Mouse (Mus musculus) forebrain, embryonic 10.5 days (tissue): ENCODE measurements around the gene Arhgef38. TPM values are rescaled to one million over a fixed set of nuclear protein-coding genes. Genes with fewer than 3 reads are reported as not detected.

ENCODE experiments used
- DNase-seq: peaks from one replicate; pipeline ENCODE4 v3.0.0-alpha.2; 2017; ENCODE audit warnings: low spot score; ENCODE audit errors: extremely low spot score
- H3K27ac ChIP-seq: fragments of 300-500 bp; sonication (generic); 2 replicates; pipeline ENCODE4 v1.5.1; 2016; ENCODE audit warnings: mild to moderate bottlenecking
- H3K27me3 ChIP-seq: fragments of 300-500 bp; sonication (generic); 2 replicates; pipeline ENCODE4 v1.6.1; 2016; ENCODE audit warnings: mild to moderate bottlenecking; ENCODE audit not compliant: poor library complexity, severe bottlenecking
- H3K36me3 ChIP-seq: fragments of 300-500 bp; sonication (generic); replicated peaks from 2 replicates; pipeline ENCODE4 v1.6.1; 2016; ENCODE audit warnings: mild to moderate bottlenecking, moderate library complexity
- H3K4me1 ChIP-seq: fragments of 300-500 bp; sonication (generic); 2 replicates; pipeline ENCODE4 v1.6.1; 2016
- H3K4me3 ChIP-seq: fragments of 300-500 bp; sonication (generic); 2 replicates; pipeline ENCODE4 v1.5.1; 2016; ENCODE audit warnings: mild to moderate bottlenecking, moderate library complexity
- H3K9me3 ChIP-seq: fragments of 300-500 bp; sonication (generic); 2 replicates; pipeline ENCODE4 v1.6.1; 2016; ENCODE audit warnings: mild to moderate bottlenecking, moderate library complexity
- WGBS: fragments of 180-500 bp; shearing (Covaris S2); methylation state at CpG from one replicate; pipeline ENCODE4 v1.1.7; 2016; 5-methylcytosine and 5-hydroxymethylcytosine counted together
- polyA plus RNA-seq: library from polyadenylated mRNA; unstranded; fragments of >200 nt; fragmentation: Nextera tagmentation; extraction: Ambion mirVana; gene quantifications from 2 replicates; pipeline ENCODE4 v1.2.1, GENCODE M21; 2016

Gene Arhgef38
- polyA plus RNA-seq, 1 experiment from 2014 or later: 0.10 TPM

- Histone ChIP-seq H3K4me1 (no peaks in the 10 kb centered on the region), H3K4me3 (no peak overlapping the region), H3K9me3 (no peaks in the 10 kb centered on the region), H3K27me3 (no peaks in the 10 kb centered on the region), H3K36me3 (no peaks in the 10 kb centered on the region), H3K27ac (no peak overlapping the region)
- WGBS: 80% methylated on average over 8 of the region's 8 CpGs
- DNase-seq: no peak
These were observed 80.1 kb downstream of the Arhgef38 start for GRCm38 (mm10) chr3:133154683-133155082.

- H3K27me3 ChIP-seq: no peaks in the 10 kb centered on the region
- DNase-seq: no peak
- no peaks in the 10 kb centered on the region for H3K36me3 ChIP-seq
- no peak overlapping the region for H3K4me3 ChIP-seq
- H3K27ac ChIP-seq: no peak overlapping the region
- WGBS: 86% methylated on average over 6 of the region's 6 CpGs
- no peaks in the 10 kb centered on the region for H3K4me1 ChIP-seq
- H3K9me3 ChIP-seq: no peaks in the 10 kb centered on the region
These were observed 81.1 kb downstream of the Arhgef38 start for GRCm38 (mm10) chr3:133153629-133154028.

- no peaks in the 10 kb centered on the region for H3K9me3 ChIP-seq
- WGBS: 80% methylated on average over 1 of the region's 1 CpGs
- H3K36me3 ChIP-seq: no peaks in the 10 kb centered on the region
- no peaks in the 10 kb centered on the region for H3K27me3 ChIP-seq
- H3K27ac ChIP-seq: no peak overlapping the region
- no peaks in the 10 kb centered on the region for H3K4me1 ChIP-seq
- no peak overlapping the region for H3K4me3 ChIP-seq
- DNase-seq: no peak
These were observed 81.9 kb downstream of the Arhgef38 start for GRCm38 (mm10) chr3:133152831-133153230.

- Histone ChIP-seq H3K36me3 (no peaks in the 10 kb centered on the region), H3K27ac (no peak overlapping the region), H3K9me3 (no peaks in the 10 kb centered on the region), H3K27me3 (no peaks in the 10 kb centered on the region), H3K4me1 (no peaks in the 10 kb centered on the region), H3K4me3 (no peak overlapping the region)
- no peak for DNase-seq
- WGBS: 89% methylated on average over 6 of the region's 6 CpGs
These were observed 83.1 kb downstream of the Arhgef38 start for GRCm38 (mm10) chr3:133151629-133152028.

GRCm38 (mm10) chr3:133144511-133145147 is 90.1 kb downstream of the Arhgef38 start:
- H3K27ac ChIP-seq: no peak overlapping the region
- H3K4me3 ChIP-seq: no peak overlapping the region
- H3K27me3 ChIP-seq: no peaks in the 10 kb centered on the region
- H3K36me3 ChIP-seq: no peaks in the 10 kb centered on the region
- no peaks in the 10 kb centered on the region for H3K9me3 ChIP-seq
- DNase-seq: no peak
- 89% methylated on average over 6 of the region's 6 CpGs for WGBS
- H3K4me1 ChIP-seq: no peaks in the 10 kb centered on the region

- DNase-seq: no peak
- WGBS: 94% methylated on average over 6 of the region's 6 CpGs
- Histone ChIP-seq H3K27me3 (no peaks in the 10 kb centered on the region), H3K36me3 (no peaks in the 10 kb centered on the region), H3K9me3 (no peaks in the 10 kb centered on the region), H3K4me1 (no peaks in the 10 kb centered on the region), H3K27ac (no peak overlapping the region), H3K4me3 (no peak overlapping the region)
These were observed 92.9 kb downstream of the Arhgef38 start for GRCm38 (mm10) chr3:133141877-133142276.

- 60% methylated on average over 8 of the region's 8 CpGs for WGBS
- H3K4me1 ChIP-seq: no peaks in the 10 kb centered on the region
- H3K27ac ChIP-seq: no peak overlapping the region
These were observed 102.1 kb downstream of the Arhgef38 start for GRCm38 (mm10) chr3:133132611-133133010.

GRCm38 (mm10) chr3:133131372-133131771 is 103.4 kb downstream of the Arhgef38 start:
- DNase-seq: no peak
- no peak overlapping the region for H3K27ac ChIP-seq
- no peak overlapping the region for H3K4me3 ChIP-seq
- H3K9me3 ChIP-seq: no peaks in the 10 kb centered on the region
- 95% methylated on average over 5 of the region's 5 CpGs for WGBS
- H3K4me1 ChIP-seq: no peaks in the 10 kb centered on the region
- no peaks in the 10 kb centered on the region for H3K36me3 ChIP-seq
- no peaks in the 10 kb centered on the region for H3K27me3 ChIP-seq

More at GRCm38 (mm10) chr3:133132611-133133010, 102.1 kb downstream of the Arhgef38 start:
- H3K36me3 ChIP-seq: no peaks in the 10 kb centered on the region
- no peak for DNase-seq
- no peaks in the 10 kb centered on the region for H3K9me3 ChIP-seq
- no peak overlapping the region for H3K4me3 ChIP-seq
- no peaks in the 10 kb centered on the region for H3K27me3 ChIP-seq

- no peaks in the 10 kb centered on the region for H3K4me1 ChIP-seq
- no peak overlapping the region for H3K4me3 ChIP-seq
- DNase-seq: no peak
- no peaks in the 10 kb centered on the region for H3K9me3 ChIP-seq
- no peaks in the 10 kb centered on the region for H3K27me3 ChIP-seq
- H3K27ac ChIP-seq: no peak overlapping the region
- peaks cover 21% of the 10 kb centered on the region for H3K36me3 ChIP-seq
- 57% methylated on average over 1 of the region's 1 CpGs for WGBS
These were observed 121.5 kb downstream of the Arhgef38 start for GRCm38 (mm10) chr3:133113281-133113680.

- Histone ChIP-seq H3K4me1 (no peaks in the 10 kb centered on the region), H3K27me3 (no peaks in the 10 kb centered on the region), H3K9me3 (no peaks in the 10 kb centered on the region), H3K4me3 (no peak overlapping the region), H3K27ac (no peak overlapping the region), H3K36me3 (peaks cover 36% of the 10 kb centered on the region)
- no peak for DNase-seq
- WGBS: 50% methylated on average over 2 of the region's 2 CpGs
These were observed 123.0 kb downstream of the Arhgef38 start for GRCm38 (mm10) chr3:133111741-133112140.

GRCm38 (mm10) chr3:133109844-133110243 is 124.9 kb downstream of the Arhgef38 start:
- no peak for DNase-seq
- WGBS: 92% methylated on average over 4 of the region's 4 CpGs
- Histone ChIP-seq H3K36me3 (peaks cover 53% of the 10 kb centered on the region), H3K4me1 (no peaks in the 10 kb centered on the region), H3K27me3 (no peaks in the 10 kb centered on the region), H3K9me3 (no peaks in the 10 kb centered on the region), H3K27ac (no peak overlapping the region), H3K4me3 (no peak overlapping the region)

GRCm38 (mm10) chr3:133108731-133109130 is 126.0 kb downstream of the Arhgef38 start:
- Histone ChIP-seq H3K27me3 (no peaks in the 10 kb centered on the region), H3K4me3 (no peak overlapping the region), H3K9me3 (no peaks in the 10 kb centered on the region), H3K4me1 (no peaks in the 10 kb centered on the region), H3K36me3 (peaks cover 64% of the 10 kb centered on the region), H3K27ac (no peak overlapping the region)
- 92% methylated on average over 4 of the region's 4 CpGs for WGBS
- DNase-seq: no peak

- DNase-seq: no peak
- no peak overlapping the region for H3K4me3 ChIP-seq
- WGBS: 93% methylated on average over 3 of the region's 3 CpGs
- H3K27me3 ChIP-seq: no peaks in the 10 kb centered on the region
- H3K27ac ChIP-seq: no peak overlapping the region
- peaks cover 94% of the 10 kb centered on the region for H3K36me3 ChIP-seq
- no peaks in the 10 kb centered on the region for H3K9me3 ChIP-seq
- no peaks in the 10 kb centered on the region for H3K4me1 ChIP-seq
These were observed 130.3 kb downstream of the Arhgef38 start for GRCm38 (mm10) chr3:133104436-133104835.

GRCm38 (mm10) chr3:133103768-133104167 is 131.0 kb downstream of the Arhgef38 start:
- H3K27me3 ChIP-seq: no peaks in the 10 kb centered on the region
- H3K27ac ChIP-seq: no peak overlapping the region
- H3K36me3 ChIP-seq: peaks cover 94% of the 10 kb centered on the region
- DNase-seq: no peak
- no peaks in the 10 kb centered on the region for H3K4me1 ChIP-seq
- no peaks in the 10 kb centered on the region for H3K9me3 ChIP-seq
- WGBS: 96% methylated on average over 3 of the region's 3 CpGs
- no peak overlapping the region for H3K4me3 ChIP-seq
